Mouse (Mus musculus) layer of hippocampus, postnatal 14 days (tissue): Measurements from ENCODE around the gene Rnps1. TPM values are rescaled to one million over a fixed set of nuclear protein-coding genes. Genes with fewer than 3 reads are reported as not detected.

ENCODE experiments used
- DNase-seq, 2 experiments: peaks; one replicate each; pipeline ENCODE4 v3.0.0; 2021 to 2022; ENCODE audit warnings: low spot score in 2 of 2, mixed read lengths in 1 of 2
- total RNA-seq, 2 experiments: library from RNA; stranded (reverse); gene quantifications; 2 replicates each; pipeline ENCODE4 v1.2.3; 2021

Rnps1 gene
- total RNA-seq, 2 experiments from 2014 or later, result 133 to 141 TPM

DNA sequence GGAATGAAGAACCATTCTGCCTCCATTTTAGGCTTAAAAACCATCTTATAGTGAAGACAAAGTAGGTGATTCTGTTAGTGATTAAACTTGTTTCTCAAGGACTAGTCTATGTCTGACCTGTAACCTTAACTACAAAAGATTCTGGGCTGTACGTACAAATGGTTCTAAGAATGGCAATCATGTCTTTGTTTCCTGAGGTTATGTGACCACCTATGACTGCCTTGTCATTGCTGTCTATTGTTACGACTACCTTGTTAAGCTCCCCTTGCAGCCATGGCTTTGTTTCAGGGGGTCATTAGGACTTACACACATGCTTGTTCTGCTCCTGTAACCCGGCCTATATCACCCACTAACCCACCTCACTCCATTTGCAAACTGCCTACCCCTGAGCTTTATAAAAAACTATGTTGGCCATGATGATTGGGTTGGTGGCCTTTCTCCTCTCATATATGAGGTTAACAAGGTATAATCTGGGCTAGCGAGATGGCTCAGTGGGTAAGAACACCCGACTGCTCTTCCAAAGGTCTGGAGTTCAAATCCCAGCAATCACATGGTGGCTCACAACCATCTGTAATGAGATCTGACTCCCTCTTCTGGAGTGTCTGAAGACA is 54.4 kb downstream of the Rnps1 start:
- no peak for DNase-seq

DNA sequence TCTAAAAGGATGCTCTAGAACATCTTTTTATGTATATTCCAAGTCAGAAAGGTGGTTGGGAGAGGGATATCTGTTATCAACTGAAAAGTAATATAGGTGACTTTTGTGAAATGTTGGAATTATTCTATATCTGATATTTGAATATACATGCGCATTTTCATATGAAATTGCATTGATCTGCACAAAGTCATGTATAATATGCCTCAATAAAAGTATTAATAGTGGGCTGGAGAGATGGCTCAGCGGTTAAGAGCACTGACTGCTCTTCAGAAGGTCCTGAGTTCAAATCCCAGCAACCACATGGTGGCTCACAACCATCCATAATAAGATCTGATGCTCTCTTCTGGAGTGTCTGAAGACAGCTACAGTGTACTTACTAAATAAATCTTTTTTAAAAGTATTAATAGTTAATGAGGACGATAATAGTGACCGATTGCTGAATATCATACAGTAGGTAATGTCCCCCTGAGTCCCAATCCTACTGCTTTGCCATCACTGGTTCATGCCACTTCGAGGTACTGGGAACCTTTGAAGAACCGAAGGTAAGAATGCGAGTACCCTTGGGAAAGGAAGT is 55.1 kb downstream of the Rnps1 start:
- DNase-seq, result no peak

DNA sequence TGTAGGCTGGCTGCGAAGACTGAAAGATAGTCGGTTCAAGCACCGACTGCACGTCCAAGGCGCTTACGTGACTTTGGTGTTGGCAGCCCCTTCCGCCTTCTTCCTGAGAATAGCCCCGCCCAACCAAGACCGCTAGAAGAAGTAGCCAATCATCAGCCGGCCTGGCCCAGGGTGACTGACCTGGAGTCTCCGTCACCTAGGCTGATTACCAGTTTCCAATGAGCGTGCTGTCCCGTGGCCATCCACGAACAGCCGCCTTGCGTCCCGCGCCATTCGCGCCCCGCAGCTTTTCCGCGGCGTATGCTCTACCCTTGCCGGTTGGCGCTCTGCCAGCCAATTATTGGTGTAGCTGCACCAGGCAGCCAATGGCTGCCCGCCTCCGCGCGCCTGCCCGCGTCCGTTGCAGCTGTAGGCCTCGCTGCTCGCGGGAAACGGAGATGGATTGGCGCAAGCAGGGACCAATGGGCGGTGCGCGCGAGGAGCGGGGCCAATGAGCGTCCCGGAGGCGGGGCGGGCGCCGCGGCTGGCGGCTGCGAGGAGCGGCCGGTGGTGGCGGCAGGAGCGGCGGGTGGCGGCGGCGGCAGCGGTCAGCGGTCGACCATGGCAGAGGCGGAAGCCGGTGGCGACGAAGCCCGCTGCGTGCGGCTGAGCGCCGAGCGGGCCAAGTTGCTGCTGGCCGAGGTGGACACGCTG is 55.7 kb downstream of the Rnps1 start, which contains the start of the genes E4f1 and Pgp:
E4f1 (minus strand) TSS at position 404 of the 693 bp plus-strand sequence.
Pgp (plus strand) TSS at position 483 of the 693 bp plus-strand sequence.
- DNase-seq, result peak; percentile 99 to 100

DNA sequence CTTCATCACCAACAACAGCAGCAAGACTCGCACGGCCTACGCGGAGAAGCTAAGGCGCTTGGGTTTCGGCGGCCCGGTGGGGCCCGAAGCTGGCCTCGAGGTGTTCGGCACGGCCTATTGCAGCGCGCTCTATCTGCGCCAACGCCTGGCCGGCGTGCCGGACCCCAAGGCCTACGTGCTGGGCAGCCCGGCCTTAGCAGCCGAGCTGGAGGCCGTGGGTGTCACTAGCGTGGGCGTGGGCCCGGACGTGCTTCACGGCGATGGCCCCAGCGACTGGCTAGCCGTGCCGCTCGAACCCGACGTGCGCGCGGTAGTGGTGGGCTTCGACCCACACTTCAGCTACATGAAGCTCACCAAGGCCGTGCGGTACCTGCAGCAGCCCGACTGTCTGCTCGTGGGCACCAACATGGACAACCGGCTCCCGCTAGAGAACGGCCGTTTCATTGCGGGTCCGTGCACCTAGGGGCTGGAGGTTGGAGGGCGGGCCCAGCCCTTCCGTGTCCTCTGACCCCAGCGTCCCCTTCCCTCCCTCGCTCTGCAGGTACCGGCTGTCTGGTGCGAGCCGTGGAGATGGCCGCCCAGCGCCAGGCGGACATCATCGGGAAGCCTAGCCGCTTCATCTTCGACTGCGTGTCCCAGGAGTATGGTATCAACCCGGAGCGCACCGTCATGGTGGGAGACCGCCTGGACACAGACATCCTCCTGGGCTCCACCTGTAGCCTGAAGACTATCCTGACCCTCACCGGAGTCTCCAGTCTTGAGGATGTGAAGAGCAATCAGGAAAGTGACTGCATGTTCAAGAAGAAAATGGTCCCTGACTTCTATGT is 56.5 kb downstream of the Rnps1 start:
- DNase-seq, result peak in 1 of 2 experiments; percentile 31

DNA sequence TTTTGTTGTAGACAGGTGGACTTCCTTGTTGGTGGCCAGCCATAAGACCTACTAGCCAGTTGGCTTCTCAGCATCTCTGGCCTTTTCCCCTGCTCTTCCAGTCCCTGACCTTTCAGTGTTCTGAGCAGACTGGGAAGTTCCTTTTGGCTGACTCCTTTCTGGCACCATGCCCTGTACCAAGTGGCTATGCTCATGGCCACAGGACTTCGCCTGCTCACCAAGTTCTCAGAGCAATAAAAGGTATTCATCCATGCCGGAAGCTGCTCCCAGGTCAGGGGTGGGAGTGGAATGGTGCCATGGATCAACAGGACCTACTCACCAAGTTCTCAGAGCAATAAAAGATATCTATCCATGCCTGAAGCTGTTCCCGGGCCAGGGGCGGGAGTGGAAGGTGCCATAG is 58.1 kb downstream of the Rnps1 start:
- no peak for DNase-seq

DNA sequence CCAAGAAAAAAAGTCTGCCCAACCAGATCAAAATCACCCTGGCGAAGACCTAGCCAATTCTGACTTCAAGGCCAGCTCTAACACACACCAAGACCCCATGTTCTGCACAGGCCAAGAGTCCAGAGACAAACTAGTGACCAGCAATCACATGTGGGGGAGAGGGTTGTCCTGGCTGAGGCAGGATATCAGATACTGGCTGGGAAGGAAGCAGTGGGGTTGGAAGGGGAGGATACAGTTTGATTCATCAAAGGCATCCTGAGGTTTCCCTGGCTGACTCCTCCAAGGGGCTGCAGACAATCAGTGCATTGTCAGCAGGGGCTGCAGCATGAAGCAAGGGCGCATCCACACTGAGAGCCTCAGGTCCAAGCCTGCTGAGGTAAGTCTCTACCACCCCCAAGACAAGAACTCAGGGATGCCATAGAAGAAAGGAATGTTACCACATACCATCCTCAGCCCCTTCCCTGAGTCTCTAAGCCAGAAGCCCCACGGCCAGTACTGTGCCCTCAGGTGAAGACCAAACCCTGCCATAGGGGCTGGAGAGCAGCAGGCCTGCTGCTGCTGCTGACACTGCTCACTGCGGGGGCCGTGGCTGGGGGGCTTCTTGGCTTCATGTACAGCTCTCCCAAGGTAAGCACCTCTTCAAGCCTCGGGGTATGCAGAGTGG is 59.4 kb downstream of the Rnps1 start, which contains the start of gene Bricd5:
Bricd5 (plus strand) TSS at position 273 of the 664 bp plus-strand sequence.
- DNase-seq, result no peak

DNA sequence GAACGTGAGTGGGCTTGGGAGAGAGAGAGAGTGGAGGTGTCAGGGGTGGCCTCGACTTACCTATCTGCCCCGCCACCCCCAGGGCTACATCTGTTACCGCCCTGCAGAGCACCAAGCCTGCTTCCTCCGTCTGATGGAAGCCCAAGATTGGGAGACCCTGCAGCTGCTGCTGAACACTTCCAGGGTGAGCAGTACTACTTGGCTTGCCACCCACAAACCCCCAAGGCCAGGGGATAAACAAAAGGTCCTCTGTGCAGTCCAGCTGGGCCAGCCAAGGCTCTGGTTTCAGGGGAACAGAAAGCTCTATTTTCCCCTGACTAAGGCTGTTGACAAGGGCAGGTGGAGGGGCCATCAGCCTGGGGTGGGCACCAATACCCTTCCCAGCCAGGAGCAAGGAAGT is 60.2 kb downstream of the Rnps1 start:
- peak; percentile 43 to 79 for DNase-seq

Other genes with a start within 250 kb of the Rnps1 start
- 1,000 to 10,000 TPM; 1,388 to 1,424 TPM for gene Atp6v0c, start 244.9 kb upstream of the Rnps1 start, total RNA-seq
- gene Tbc1d24, start 209.0 kb upstream of the Rnps1 start, total RNA-seq, result 10 to 100 TPM; 71.1 to 75.8 TPM
- 10 to 100 TPM; 12.3 to 12.4 TPM for gene Ntn3, start 205.0 kb upstream of the Rnps1 start, total RNA-seq
- gene Tedc2, start 193.7 kb upstream of the Rnps1 start, total RNA-seq, result 10 to 100 TPM; 10.0 to 10.2 TPM
- gene Ccnf, start 163.1 kb upstream of the Rnps1 start, total RNA-seq, result 1 to 10 TPM; 5.9 to 8.2 TPM
- gene Abca17, start 63.5 kb upstream of the Rnps1 start, total RNA-seq, result 1 to 10 TPM; 1.3 to 1.8 TPM
- gene Abca3, start 62.6 kb upstream of the Rnps1 start, total RNA-seq, result 100 to 1,000 TPM; 102 to 104 TPM
- 10 to 100 TPM; 25.4 to 28.0 TPM for gene Eci1, start 12.1 kb downstream of the Rnps1 start, total RNA-seq
- gene Dnase1l2, start 28.5 kb downstream of the Rnps1 start, total RNA-seq, result 1 to 10 TPM; 5.2 to 8.1 TPM
- gene E4f1, start 55.7 kb downstream of the Rnps1 start, total RNA-seq, result 10 to 100 TPM; 27.8 to 32.3 TPM
- 10 to 100 TPM; 71.8 to 73.5 TPM for gene Pgp, start 55.8 kb downstream of the Rnps1 start, total RNA-seq
- 1 to 10 TPM; 1.0 to 2.1 TPM for gene Bricd5, start 59.3 kb downstream of the Rnps1 start, total RNA-seq
- gene Mlst8, start 64.5 kb downstream of the Rnps1 start, total RNA-seq, result 10 to 100 TPM; 30.7 to 32.1 TPM
- gene Caskin1, start 74.0 kb downstream of the Rnps1 start, total RNA-seq, result 100 to 1,000 TPM; 155 to 161 TPM
- 10 to 100 TPM; 93.6 to 96.0 TPM for gene Traf7, start 113.4 kb downstream of the Rnps1 start, total RNA-seq
- gene Rab26, start 119.6 kb downstream of the Rnps1 start, total RNA-seq, result 10 to 100 TPM; 60.1 to 69.3 TPM
- gene Pkd1, start 135.3 kb downstream of the Rnps1 start, total RNA-seq, result 10 to 100 TPM; 71.1 to 85.9 TPM
- gene Tsc2, start 218.1 kb downstream of the Rnps1 start, total RNA-seq, result 100 to 1,000 TPM; 160 to 162 TPM
- gene Nthl1, start 218.1 kb downstream of the Rnps1 start, total RNA-seq, result 1 to 10 TPM; 3.9 to 5.3 TPM
- gene Slc9a3r2, start 235.8 kb downstream of the Rnps1 start, total RNA-seq, result 10 to 100 TPM; 47.9 to 52.4 TPM
- 1 to 10 TPM; 3.7 to 3.9 TPM for gene Npw, start 243.9 kb downstream of the Rnps1 start, total RNA-seq